Mouse (Mus musculus): ENCODE data around the gene 4930524N10Rik.

GRCm38 (mm10) chrX:154350042-154350441 lies 6.8 kb upstream of the 4930524N10Rik start:
- TF ChIP-seq CTCF (IDR thresholded peaks at IDR 0.05; ENCODE audit: low read depth) = no peak
- no peak for TF ChIP-seq EP300 (IDR thresholded peaks at IDR 0.05; ENCODE audit: low read depth)
